Mouse (Mus musculus) neural tube, embryonic 14.5 days (tissue): ENCODE measurements around the gene Gm5269. TPM values are rescaled to one million over a fixed set of nuclear protein-coding genes. Genes with fewer than 3 reads are reported as not detected.

ENCODE experiments used
- ATAC-seq: fragments of 200-750 bp; cut with Nextera tagmentation; 2 replicates; pipeline ENCODE4 v1.8.0; 2017; ENCODE audit warnings: low read depth, mild to moderate bottlenecking, moderate TSS enrichment, moderate library complexity
- H3K27ac ChIP-seq: fragments of 300-500 bp; sonication (generic); 2 replicates; pipeline ENCODE4 v1.5.1; 2014; ENCODE audit warnings: low read depth, mild to moderate bottlenecking, control low read depth, low read length, moderate library complexity, mixed read lengths
- H3K27me3 ChIP-seq: fragments of 300-500 bp; sonication (generic); 2 replicates; pipeline ENCODE4 v1.6.1; 2014; ENCODE audit warnings: low read length; ENCODE audit not compliant: control insufficient read depth, insufficient read depth
- H3K36me3 ChIP-seq: fragments of 300-500 bp; sonication (generic); 2 replicates; pipeline ENCODE4 v1.6.1; 2014; ENCODE audit warnings: low read length, mixed read lengths; ENCODE audit not compliant: control insufficient read depth, insufficient read depth
- H3K4me1 ChIP-seq: fragments of 300-500 bp; sonication (generic); 2 replicates; pipeline ENCODE4 v1.6.1; 2014; ENCODE audit warnings: low read length; ENCODE audit not compliant: control insufficient read depth, insufficient read depth
- H3K4me2 ChIP-seq: fragments of 300-500 bp; sonication (generic); 2 replicates; pipeline ENCODE4 v1.6.1; 2014; ENCODE audit warnings: mild to moderate bottlenecking, low read depth, low read length, control low read depth
- H3K4me3 ChIP-seq: fragments of 300-500 bp; sonication (generic); 2 replicates; pipeline ENCODE4 v1.5.1; 2014; ENCODE audit warnings: low read depth, low read length, control low read depth, mixed read lengths
- H3K9ac ChIP-seq: fragments of 300-500 bp; sonication (generic); replicated peaks from 2 replicates; pipeline ENCODE4 v1.6.1; 2014; ENCODE audit warnings: low read depth, mild to moderate bottlenecking, control low read depth, low read length, mixed read lengths
- H3K9me3 ChIP-seq: fragments of 300-500 bp; sonication (generic); 2 replicates; pipeline ENCODE4 v1.6.1; 2016; ENCODE audit warnings: low read length; ENCODE audit not compliant: control insufficient read depth
- WGBS: fragments of 180-500 bp; shearing (Covaris S2); extraction: QIAGEN DNeasy Blood & Tissue Kit; methylation state at CpG from one replicate; pipeline ENCODE4 v1.1.7; 2014; 5-methylcytosine and 5-hydroxymethylcytosine counted together
- polyA plus RNA-seq: library from polyadenylated mRNA; unstranded; fragments of >200 nt; fragmentation: Nextera tagmentation; extraction: Ambion mirVana; gene quantifications from 2 replicates; pipeline ENCODE4 v1.2.1, GENCODE M21; 2014

Gene Gm5269
- polyA plus RNA-seq, 1 experiment from 2014 or later: not detected

DNA sequence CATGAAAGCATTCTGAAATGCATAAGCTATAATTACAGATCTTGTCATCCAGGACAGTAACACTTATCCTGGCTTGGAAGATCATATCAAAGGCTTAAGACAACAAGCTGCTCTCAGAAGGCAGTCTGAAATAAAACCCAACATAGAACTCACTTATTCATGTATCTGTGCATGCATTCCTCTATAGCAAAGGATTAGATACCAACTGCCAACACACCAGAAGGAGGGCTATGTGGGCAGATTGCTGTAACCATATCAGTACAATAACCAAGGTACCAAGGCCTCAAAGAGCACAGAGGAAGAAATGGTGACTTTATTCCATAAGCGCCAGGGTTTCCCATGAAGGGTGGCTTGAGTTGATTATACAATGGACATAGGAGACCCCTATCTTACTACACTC lies 29.7 kb upstream of the Gm5269 start:
- ATAC-seq: no peak
- H3K36me3 ChIP-seq: no peaks in the 10 kb centered on the region
- H3K4me3 ChIP-seq: no peak overlapping the region
- H3K9me3 ChIP-seq: no peaks in the 10 kb centered on the region
- WGBS: 100% methylated on average over 1 of the region's 1 CpGs
- no peak overlapping the region for H3K4me2 ChIP-seq
- H3K27me3 ChIP-seq: 0 out of 2 replicates have a peak, but pooled peaks cover 4% of the 10 kb centered on the region
- no peak overlapping the region for H3K9ac ChIP-seq
- H3K4me1 ChIP-seq: no peaks in the 10 kb centered on the region
- H3K27ac ChIP-seq: no peak overlapping the region

DNA sequence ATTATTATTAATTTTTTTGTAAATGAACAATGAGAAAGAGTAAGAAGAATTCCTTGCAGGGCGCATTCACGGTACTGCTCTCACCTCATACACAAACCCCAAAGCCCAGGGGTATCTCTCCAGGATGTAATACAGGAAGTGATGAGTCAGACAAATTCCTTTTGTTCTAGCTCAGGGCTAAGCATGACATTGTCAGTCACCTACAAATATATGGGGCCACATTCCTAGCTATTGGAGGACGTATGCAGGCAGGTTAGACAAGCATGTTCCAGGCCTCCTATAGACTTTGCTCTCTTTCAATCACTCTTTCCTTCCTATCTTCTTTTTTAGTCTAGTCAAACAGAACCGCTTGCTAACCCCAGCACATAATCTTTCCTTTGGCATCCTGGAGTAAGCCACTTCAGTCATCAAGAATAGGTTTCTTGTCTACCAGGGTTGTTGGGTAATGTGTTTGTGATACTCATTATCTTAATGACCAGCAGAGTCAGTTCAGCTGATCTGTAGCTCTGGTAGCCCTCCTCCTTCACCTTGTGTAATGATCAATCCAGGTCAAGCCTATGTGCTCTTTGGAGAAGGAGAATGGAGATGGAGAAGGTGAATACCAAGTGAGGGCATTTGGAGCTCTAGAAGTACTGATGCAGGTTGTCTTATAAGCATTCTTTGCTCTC lies 27.2 kb upstream of the Gm5269 start:
- no peaks in the 10 kb centered on the region for H3K36me3 ChIP-seq
- H3K4me1 ChIP-seq: no peaks in the 10 kb centered on the region
- H3K4me3 ChIP-seq: no peak overlapping the region
- H3K27ac ChIP-seq: no peak overlapping the region
- ATAC-seq: no peak
- no peaks in the 10 kb centered on the region for H3K9me3 ChIP-seq
- no peaks in the 10 kb centered on the region for H3K27me3 ChIP-seq
- H3K9ac ChIP-seq: no peak overlapping the region
- 92% methylated on average over 4 of the region's 4 CpGs for WGBS
- H3K4me2 ChIP-seq: no peak overlapping the region

DNA sequence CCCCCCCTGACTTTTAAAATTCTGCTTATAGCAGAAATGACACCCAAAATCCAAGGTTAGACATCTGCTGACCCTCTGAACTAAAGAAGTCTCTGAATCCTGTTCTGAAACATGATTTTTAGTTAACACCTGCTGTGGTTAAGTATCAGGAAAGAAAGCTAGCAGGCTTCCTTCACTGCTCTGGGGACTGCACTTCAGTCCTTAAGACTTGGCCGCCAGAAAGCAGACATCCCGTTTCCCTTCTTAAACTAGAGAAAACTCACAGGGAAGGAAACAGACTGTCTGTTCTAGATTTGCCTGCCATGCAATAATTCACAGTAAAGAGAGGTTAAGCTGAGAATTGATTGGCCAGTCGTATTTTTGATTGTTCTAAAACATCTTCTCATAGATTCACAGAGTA lies 26.1 kb upstream of the Gm5269 start:
- no peaks in the 10 kb centered on the region for H3K4me1 ChIP-seq
- H3K27ac ChIP-seq: no peak overlapping the region
- H3K36me3 ChIP-seq: no peaks in the 10 kb centered on the region
- 78% methylated on average over 3 of the region's 3 CpGs for WGBS
- H3K27me3 ChIP-seq: no peaks in the 10 kb centered on the region
- no peak overlapping the region for H3K4me2 ChIP-seq
- no peak overlapping the region for H3K9ac ChIP-seq
- no peak overlapping the region for H3K4me3 ChIP-seq
- H3K9me3 ChIP-seq: no peaks in the 10 kb centered on the region
- ATAC-seq: no peak

DNA sequence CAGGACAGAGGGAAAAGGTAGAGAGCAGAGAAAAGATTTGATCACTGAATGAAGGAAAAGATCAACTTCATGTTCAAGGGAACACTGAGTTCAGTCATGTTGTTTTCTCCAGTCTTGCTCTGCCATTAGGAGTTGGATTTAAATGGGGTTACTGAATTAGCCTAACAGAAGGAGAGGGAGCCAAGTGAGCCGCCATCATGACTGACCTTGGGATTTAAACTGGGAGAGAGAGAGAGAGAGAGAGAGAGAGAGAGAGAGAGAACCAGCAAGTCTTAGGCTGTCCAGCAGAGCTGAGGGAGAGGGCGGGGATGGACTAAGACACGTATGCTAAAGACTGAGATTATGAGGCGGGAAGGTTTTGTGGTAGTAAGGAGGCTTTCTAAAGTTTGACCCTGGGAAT lies 24.2 kb upstream of the Gm5269 start:
- no peaks in the 10 kb centered on the region for H3K4me1 ChIP-seq
- no peak overlapping the region for H3K4me3 ChIP-seq
- H3K36me3 ChIP-seq: no peaks in the 10 kb centered on the region
- no peaks in the 10 kb centered on the region for H3K9me3 ChIP-seq
- H3K4me2 ChIP-seq: no peak overlapping the region
- H3K27ac ChIP-seq: no peak overlapping the region
- 90% methylated on average over 4 of the region's 4 CpGs for WGBS
- no peak overlapping the region for H3K9ac ChIP-seq
- H3K27me3 ChIP-seq: no peaks in the 10 kb centered on the region
- no peak for ATAC-seq

DNA sequence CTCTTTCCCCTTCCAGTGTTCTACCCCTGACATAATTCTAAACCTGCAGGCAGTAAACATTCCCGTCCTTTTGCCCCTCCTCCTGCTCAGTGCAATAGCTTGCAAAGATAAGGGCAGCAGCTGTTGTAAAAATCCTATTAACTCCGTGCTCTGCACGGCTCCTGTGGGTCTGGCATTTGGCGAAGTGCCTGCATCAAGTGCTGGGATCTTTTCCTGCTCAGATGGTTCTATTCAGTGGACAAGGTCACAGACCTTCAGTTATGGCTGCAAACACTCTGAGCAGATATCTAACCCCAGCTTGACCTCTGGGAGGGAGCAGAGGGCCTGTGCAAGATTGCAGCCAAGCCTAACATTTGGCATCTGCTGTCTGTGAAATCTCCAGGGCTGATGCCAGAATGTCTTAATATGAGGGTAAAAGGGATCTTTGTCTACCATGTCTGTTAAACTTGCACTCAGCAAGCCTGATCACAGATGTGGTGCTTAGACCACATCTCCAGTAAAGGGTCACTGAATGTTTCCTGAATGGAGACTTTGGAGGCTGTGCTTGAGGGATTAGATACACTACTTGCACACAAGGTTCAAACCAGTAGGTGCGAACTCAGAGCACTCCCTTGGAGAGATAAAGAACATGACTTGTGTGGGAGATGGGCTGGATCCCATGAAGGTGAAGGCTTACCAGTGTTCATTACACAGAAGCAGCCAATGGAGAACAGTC lies 15.2 kb upstream of the Gm5269 start:
- ATAC-seq: peak; percentile 91
- H3K4me2 ChIP-seq: no peak overlapping the region
- no peaks in the 10 kb centered on the region for H3K9me3 ChIP-seq
- 0 out of 2 replicates have a peak, but pooled peaks cover 4% of the 10 kb centered on the region for H3K4me1 ChIP-seq
- no peak overlapping the region for H3K4me3 ChIP-seq
- no peaks in the 10 kb centered on the region for H3K36me3 ChIP-seq
- H3K27me3 ChIP-seq: no peaks in the 10 kb centered on the region
- 20% methylated on average over 5 of the region's 5 CpGs for WGBS
- 0 out of 2 replicates have a peak overlapping the region, but pooled peaks have one; percentile 24 for H3K27ac ChIP-seq
- H3K9ac ChIP-seq: no peak overlapping the region

DNA sequence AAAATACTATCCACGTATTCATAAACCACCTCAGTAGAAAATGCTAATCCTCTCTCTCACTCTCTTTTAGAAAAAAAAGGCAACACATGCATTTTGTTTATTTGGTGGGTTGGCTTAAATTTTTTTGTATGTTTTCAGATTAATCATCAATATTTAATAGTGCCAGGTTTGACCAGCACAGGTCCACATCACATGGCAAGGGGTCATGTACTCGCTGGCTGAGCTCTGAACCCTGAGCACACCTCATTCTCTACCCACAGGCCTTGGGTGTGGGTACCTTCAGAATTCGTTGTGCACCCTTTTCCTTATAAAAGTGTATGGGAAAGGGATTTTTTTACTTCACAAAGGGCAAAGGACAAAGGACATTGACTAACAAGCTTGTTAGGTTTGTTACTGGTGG lies 14.1 kb upstream of the Gm5269 start:
- Histone ChIP-seq H3K27me3 (no peaks in the 10 kb centered on the region), H3K4me2 (no peak overlapping the region), H3K9me3 (no peaks in the 10 kb centered on the region), H3K4me3 (no peak overlapping the region), H3K9ac (no peak overlapping the region), H3K36me3 (no peaks in the 10 kb centered on the region), H3K27ac (no peak overlapping the region), H3K4me1 (0 out of 2 replicates have a peak, but pooled peaks cover 4% of the 10 kb centered on the region)
- no peak for ATAC-seq
- WGBS: 85% methylated on average over 3 of the region's 3 CpGs

DNA sequence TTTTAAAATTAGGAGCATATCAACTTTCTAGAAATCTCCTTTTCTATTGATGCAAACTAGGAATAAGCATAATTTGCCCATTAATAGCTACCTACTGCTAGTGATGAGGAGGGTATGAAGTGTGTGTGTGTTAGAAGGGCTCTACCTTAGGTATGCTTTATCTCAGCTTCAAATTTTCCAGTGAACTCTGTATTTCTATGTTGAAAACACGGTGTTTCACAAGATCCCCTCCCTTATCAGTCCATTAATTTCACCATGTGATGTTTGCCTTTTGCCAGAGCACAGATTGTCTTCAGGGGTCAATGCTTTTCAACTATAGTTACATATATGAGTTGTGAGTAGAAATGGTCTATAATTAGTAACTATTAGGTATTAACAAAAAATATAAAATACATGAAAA lies 8.0 kb upstream of the Gm5269 start:
- H3K36me3 ChIP-seq: no peaks in the 10 kb centered on the region
- no peak overlapping the region for H3K4me3 ChIP-seq
- WGBS: 41% methylated on average over 1 of the region's 1 CpGs
- no peaks in the 10 kb centered on the region for H3K27me3 ChIP-seq
- no peak overlapping the region for H3K4me2 ChIP-seq
- no peak for ATAC-seq
- H3K9me3 ChIP-seq: no peaks in the 10 kb centered on the region
- H3K27ac ChIP-seq: no peak overlapping the region
- H3K4me1 ChIP-seq: no peaks in the 10 kb centered on the region
- no peak overlapping the region for H3K9ac ChIP-seq

DNA sequence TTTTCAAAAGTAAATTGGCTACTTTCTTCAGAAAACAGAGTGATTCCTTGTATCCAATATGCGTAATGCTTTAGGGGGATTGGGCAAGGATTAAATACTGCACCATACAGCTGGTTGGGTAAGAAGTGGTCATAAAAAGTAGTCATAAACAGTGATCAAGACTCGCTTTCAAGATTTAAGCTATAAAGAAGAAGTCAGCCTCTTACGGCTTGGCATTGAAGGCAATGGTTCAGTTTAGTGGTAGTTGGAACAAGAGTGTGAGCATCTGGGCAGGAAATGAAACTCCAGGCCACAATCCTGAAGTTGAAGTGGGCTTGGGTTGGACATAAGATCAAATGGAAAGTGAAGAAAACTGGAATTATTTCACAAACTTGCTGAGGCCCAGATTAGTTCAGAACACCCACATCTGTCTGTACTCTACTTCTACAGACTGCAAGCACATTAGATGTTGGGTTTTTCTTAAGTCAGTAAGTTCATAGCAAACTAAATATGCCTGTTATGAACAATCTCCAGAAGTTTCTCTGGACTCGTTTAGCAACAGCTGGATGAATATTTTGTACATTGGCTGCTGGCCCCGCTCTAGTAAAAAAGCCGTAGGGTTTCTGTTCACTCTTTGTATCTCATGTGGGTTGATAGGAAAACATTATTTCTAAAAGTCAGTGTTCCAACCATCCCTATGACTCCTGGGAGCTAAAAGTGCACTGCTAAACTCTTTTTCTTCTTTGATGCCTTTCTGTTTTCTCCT lies 4.3 kb upstream of the Gm5269 start:
- 77% methylated on average over 6 of the region's 6 CpGs for WGBS
- no peak overlapping the region for H3K4me3 ChIP-seq
- H3K4me2 ChIP-seq: no peak overlapping the region
- ATAC-seq: no peak
- no peaks in the 10 kb centered on the region for H3K36me3 ChIP-seq
- no peaks in the 10 kb centered on the region for H3K9me3 ChIP-seq
- no peaks in the 10 kb centered on the region for H3K27me3 ChIP-seq
- no peak overlapping the region for H3K27ac ChIP-seq
- no peaks in the 10 kb centered on the region for H3K4me1 ChIP-seq
- H3K9ac ChIP-seq: no peak overlapping the region

DNA sequence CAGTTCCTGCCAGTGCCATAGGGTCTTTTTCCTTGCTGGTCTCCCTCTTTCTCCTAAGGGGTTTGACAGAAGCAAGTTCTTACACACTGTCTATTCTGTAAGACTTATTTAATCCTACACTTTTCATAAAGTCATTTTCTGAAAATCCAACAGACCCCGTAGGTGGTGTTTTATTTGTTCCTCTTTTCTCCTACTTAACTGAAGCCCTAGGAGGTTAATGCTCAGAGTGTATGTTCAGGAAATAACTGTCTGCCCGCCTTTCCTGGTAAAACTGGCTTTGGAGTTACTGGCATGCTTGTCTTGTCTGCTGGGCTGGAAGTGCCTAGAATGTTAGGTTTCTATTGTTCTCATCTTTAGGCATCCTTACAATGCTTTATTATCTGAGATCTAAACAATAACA lies 1.9 kb upstream of the Gm5269 start:
- H3K27me3 ChIP-seq: no peaks in the 10 kb centered on the region
- no peak overlapping the region for H3K4me3 ChIP-seq
- H3K9ac ChIP-seq: no peak overlapping the region
- no peaks in the 10 kb centered on the region for H3K4me1 ChIP-seq
- 75% methylated on average over 2 of the region's 2 CpGs for WGBS
- no peak overlapping the region for H3K4me2 ChIP-seq
- no peaks in the 10 kb centered on the region for H3K36me3 ChIP-seq
- no peak for ATAC-seq
- no peak overlapping the region for H3K27ac ChIP-seq
- no peaks in the 10 kb centered on the region for H3K9me3 ChIP-seq
